Mouse (Mus musculus) megakaryocyte, embryonic 14.5 days (primary cell): Measurements from ENCODE around the gene Kcnh4.

Experiments used
- FLI1 ChIP-seq: IDR thresholded peaks from 2 replicates; pipeline ENCODE4 v1.6.1; 2012; ENCODE audit warnings: low read length, inconsistent platforms, mixed read lengths
- GATA1 ChIP-seq: IDR thresholded peaks from 3 replicates; pipeline ENCODE4 v1.6.1; 2012; ENCODE audit warnings: mixed read lengths, low read length, inconsistent platforms, borderline replicate concordance

DNA sequence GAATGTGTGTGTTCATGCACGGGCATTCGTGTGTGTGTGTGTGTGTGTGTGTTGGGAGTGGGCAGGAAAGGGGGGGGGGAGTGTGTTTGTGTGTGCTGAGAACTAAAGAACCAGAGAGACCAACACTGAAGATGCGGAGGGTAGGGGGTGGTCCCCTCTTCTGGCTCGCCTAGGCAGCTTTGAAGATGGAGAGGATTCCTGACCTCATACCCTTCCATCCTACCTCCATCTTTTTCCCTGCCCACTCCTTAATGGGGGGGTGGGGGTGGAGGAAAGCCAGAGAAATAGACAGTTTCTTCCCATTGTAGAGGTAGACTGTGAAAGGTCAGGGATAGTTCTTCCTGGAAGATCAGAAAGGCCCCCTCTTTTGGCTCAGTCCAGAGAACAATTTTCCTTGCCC, 46.6 kb downstream of the Kcnh4 start:
- TF ChIP-seq GATA1 = no peak
- TF ChIP-seq FLI1 = no peak
